ENCODE assay signal across 8 mouse cellular contexts in genomic region chr12:71747831-71748368, GRCm38 (mm10).
DNase-seq lines count a peak whose midpoint lies in the region; ATAC-seq and TF ChIP-seq lines count a peak whose summit lies in the region.

No protein-coding gene starts in this region.

- peak; percentile 28 for DNase-seq in liver, adult 2 months (ENCODE audit: extremely low read depth, low read depth, low spot score)
- peak; percentile 23 for DNase-seq in embryonic facial prominence, embryonic 10.5 days (ENCODE audit: low spot score)
- no peak for DNase-seq in heart, embryonic 10.5 days (ENCODE audit: low spot score)
- peak; percentile 60 for DNase-seq in kidney, postnatal 14 days
- DNase-seq in lung, postnatal 14 days, result peak; percentile 24
- DNase-seq in spleen, postnatal 14 days (ENCODE audit: low spot score in 2 of 2), result no peak
- no peak for DNase-seq in embryo, embryonic 10 days (ENCODE audit: low spot score)

- H3K9ac ChIP-seq in liver, adult 2 months (ENCODE audit: low read depth, low read length), result no peak overlapping the region
- H3K9ac ChIP-seq in liver, embryonic 12.5 days, result no peak overlapping the region

- no peaks in the 10 kb centered on the region for H3K79me2 ChIP-seq in liver, adult 2 months (ENCODE audit: control insufficient read depth, insufficient read depth, low read length)

- no peak overlapping the region for H3K4me2 ChIP-seq in liver, embryonic 12.5 days

- H3K4me1 ChIP-seq in liver, adult 2 months (ENCODE audit: control insufficient read depth, insufficient read depth, low read length), result peaks cover 5% of the 10 kb centered on the region
- no peaks in the 10 kb centered on the region for H3K4me1 ChIP-seq in liver, embryonic 12.5 days
- peaks cover 11% of the 10 kb centered on the region; the same call in 1 of the 2 replicates for H3K4me1 ChIP-seq in embryonic facial prominence, embryonic 10.5 days
- H3K4me1 ChIP-seq in heart, embryonic 10.5 days, result peaks cover 27% of the 10 kb centered on the region

- no peaks in the 10 kb centered on the region for H3K9me3 ChIP-seq in liver, embryonic 12.5 days (replicated peaks)
- H3K9me3 ChIP-seq in embryonic facial prominence, embryonic 10.5 days, result no peaks in the 10 kb centered on the region
- no peaks in the 10 kb centered on the region for H3K9me3 ChIP-seq in heart, embryonic 10.5 days

- H3K4me3 ChIP-seq in liver, adult 2 months (ENCODE audit: insufficient read depth, low read depth, low read length), result no peak overlapping the region
- H3K4me3 ChIP-seq in liver, embryonic 12.5 days, result no peak overlapping the region
- no peak overlapping the region for H3K4me3 ChIP-seq in embryonic facial prominence, embryonic 10.5 days
- H3K4me3 ChIP-seq in heart, embryonic 10.5 days, result no peak overlapping the region; the same call in 1 of the 2 replicates

- no peaks in the 10 kb centered on the region for H3K27me3 ChIP-seq in liver, adult 2 months (ENCODE audit: control insufficient read depth, insufficient read depth, low read length)
- no peaks in the 10 kb centered on the region for H3K27me3 ChIP-seq in liver, embryonic 12.5 days (replicated peaks)
- no peaks in the 10 kb centered on the region for H3K27me3 ChIP-seq in embryonic facial prominence, embryonic 10.5 days (replicated peaks; ENCODE audit: low read depth, poor library complexity, severe bottlenecking)
- H3K27me3 ChIP-seq in heart, embryonic 10.5 days (ENCODE audit: insufficient read depth, poor library complexity, severe bottlenecking), result no peaks in the 10 kb centered on the region

- ATAC-seq in liver, embryonic 12.5 days, result no peak

- no peak for TF ChIP-seq POLR2A in liver, adult 2 months (IDR thresholded peaks at IDR 0.05; ENCODE audit: extremely low read depth, insufficient read depth, low read length)

- H3K36me3 ChIP-seq in liver, adult 2 months (ENCODE audit: control insufficient read depth, insufficient read depth, low read length), result no peaks in the 10 kb centered on the region
- H3K36me3 ChIP-seq in liver, embryonic 12.5 days, result no peaks in the 10 kb centered on the region
- no peaks in the 10 kb centered on the region for H3K36me3 ChIP-seq in embryonic facial prominence, embryonic 10.5 days (replicated peaks)
- no peaks in the 10 kb centered on the region for H3K36me3 ChIP-seq in heart, embryonic 10.5 days

- 71% methylated on average over 14 of the region's 14 CpGs for WGBS in liver, adult 2 months
- whole genome bisulfite sequencing in liver, embryonic 12.5 days (ENCODE audit: insufficient replicate concordance), result 72% methylated on average over 14 of the region's 14 CpGs
- WGBS in embryonic facial prominence, embryonic 10.5 days, result 78% methylated on average over 14 of the region's 14 CpGs
- 56% methylated on average over 14 of the region's 14 CpGs for WGBS in heart, embryonic 10.5 days

- 0 out of 2 replicates have a peak overlapping the region, but pooled peaks have one; percentile 41 for H3K27ac ChIP-seq in liver, adult 2 months (replicated peaks; ENCODE audit: insufficient read depth, low read depth, low read length)
- H3K27ac ChIP-seq in liver, embryonic 12.5 days, result no peak overlapping the region
- no peak overlapping the region for H3K27ac ChIP-seq in embryonic facial prominence, embryonic 10.5 days (replicated peaks)
- peak overlapping the region; percentile 44; the same call in 1 of the 2 replicates for H3K27ac ChIP-seq in heart, embryonic 10.5 days

- TF ChIP-seq CTCF in liver, adult 2 months (IDR thresholded peaks at IDR 0.05; ENCODE audit: low read depth, low read length), result no peak

Comparison
In these comparisons a context has a peak if more than half of its experiments do, and no peak if none do; other contexts are left out.
1. H3K27ac ChIP-seq: peak in liver, adult 2 months (single experiment) and heart, embryonic 10.5 days (single experiment); none in liver, embryonic 12.5 days (single experiment) and embryonic facial prominence, embryonic 10.5 days (single experiment).
2. DNase-seq: peak in liver, adult 2 months (single experiment), embryonic facial prominence, embryonic 10.5 days (single experiment), kidney, postnatal 14 days (single experiment) and lung, postnatal 14 days (single experiment); none in heart, embryonic 10.5 days (single experiment), spleen, postnatal 14 days (0 of 2) and embryo, embryonic 10 days (single experiment).